Mouse (Mus musculus): ENCODE measurements around the gene Fcgr3.
"Not testable (repeated sequence)": the region's sequence is repeated elsewhere in the genome, so short reads cannot be mapped to it uniquely, and the experiment has no call there.

Gene Fcgr3

GRCm38 (mm10) chr1:171081512-171082231 lies 16.9 kb upstream of the Fcgr3 start:
- not testable (repeated sequence) for DNase-seq

DNA sequence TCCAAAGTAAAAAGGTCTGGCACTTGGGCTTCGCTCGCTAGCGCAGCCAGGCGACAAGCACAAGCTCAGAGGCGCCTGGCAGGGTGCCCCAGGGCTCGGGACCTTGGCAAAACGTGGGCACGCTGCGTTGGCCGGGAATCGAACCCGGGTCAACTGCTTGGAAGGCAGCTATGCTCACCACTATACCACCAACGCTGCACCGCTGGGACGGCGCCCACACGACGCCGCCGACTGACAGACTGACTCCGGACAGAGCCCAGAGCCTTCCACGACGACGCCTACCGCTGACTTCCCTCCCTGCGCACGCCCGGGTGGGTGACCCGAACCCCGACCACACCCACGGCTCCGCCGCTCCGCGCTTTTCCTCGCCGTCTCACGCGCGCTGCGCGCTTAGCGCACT lies 15.1 kb upstream of the Fcgr3 start:
- DNase-seq: not testable (repeated sequence)

GRCm38 (mm10) chr1:171079345-171079744 lies 14.6 kb upstream of the Fcgr3 start:
- DNase-seq: not testable (repeated sequence)

GRCm38 (mm10) chr1:171078419-171078818 lies 13.7 kb upstream of the Fcgr3 start:
- not testable (repeated sequence) for DNase-seq

GRCm38 (mm10) chr1:171077955-171078354 lies 13.2 kb upstream of the Fcgr3 start:
- DNase-seq: peak; percentile 62

GRCm38 (mm10) chr1:171077192-171077591 lies 12.5 kb upstream of the Fcgr3 start:
- DNase-seq: not testable (repeated sequence)

DNA sequence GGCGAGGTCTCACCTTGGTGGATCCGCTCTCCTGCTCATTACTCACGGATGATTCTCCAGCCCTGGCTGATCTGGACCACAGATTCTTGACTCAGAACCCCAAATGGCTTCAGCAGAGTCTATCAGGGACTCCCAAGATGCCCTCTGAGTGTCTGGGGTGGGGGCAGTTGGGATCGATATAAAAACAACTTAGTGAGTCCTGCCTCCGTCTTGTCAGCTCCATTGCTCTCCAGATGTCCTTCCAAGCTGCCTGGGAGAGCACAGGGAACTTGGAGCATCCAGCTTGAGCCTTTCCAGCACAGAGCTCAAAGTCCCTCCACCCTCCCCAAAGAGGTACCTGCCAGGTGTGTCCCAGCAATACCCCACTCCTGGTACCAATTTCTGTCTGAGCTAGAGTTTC lies 11.4 kb upstream of the Fcgr3 start:
- not testable (repeated sequence) for DNase-seq

DNA sequence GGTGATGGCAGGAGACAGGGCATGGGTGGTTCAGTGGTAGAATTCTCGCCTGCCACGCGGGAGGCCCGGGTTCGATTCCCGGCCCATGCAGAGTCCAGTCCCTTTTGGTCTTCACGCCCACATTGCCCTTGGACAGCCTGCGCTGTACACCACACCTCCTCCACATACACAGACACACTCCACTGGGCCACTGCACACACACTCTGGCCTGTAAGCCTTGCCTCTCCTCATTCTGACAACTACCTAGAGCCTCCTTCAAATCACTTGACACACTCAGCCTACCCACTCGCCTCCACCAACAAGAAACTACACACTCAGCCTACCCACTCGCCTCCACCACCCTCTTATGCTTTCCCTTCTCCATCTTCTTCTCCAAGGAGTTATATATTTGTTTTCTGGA lies 9.5 kb upstream of the Fcgr3 start:
- not testable (repeated sequence) for DNase-seq

- not testable (repeated sequence) for DNase-seq
Measured at GRCm38 (mm10) chr1:171072217-171072616, 7.5 kb upstream of the Fcgr3 start.

DNA sequence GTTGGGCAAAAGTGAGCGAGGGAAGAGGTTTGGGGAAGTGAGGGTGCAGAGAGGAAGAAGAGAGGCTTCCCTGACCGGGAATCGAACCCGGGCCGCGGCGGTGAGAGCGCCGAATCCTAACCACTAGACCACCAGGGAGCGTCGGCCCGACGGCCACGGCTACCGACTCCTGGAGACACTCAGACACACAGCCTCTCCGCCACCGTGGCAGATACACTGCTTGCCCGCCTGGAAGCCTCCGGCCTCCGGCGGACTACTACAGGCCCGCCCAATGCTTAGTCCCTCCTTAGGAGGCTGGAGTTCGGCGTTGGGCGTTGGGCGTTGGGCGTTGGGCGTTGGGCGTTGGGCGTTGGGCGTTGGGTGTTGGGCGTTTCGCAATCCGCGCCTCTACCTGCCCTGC lies 7.0 kb upstream of the Fcgr3 start:
- not testable (repeated sequence) for DNase-seq

DNA sequence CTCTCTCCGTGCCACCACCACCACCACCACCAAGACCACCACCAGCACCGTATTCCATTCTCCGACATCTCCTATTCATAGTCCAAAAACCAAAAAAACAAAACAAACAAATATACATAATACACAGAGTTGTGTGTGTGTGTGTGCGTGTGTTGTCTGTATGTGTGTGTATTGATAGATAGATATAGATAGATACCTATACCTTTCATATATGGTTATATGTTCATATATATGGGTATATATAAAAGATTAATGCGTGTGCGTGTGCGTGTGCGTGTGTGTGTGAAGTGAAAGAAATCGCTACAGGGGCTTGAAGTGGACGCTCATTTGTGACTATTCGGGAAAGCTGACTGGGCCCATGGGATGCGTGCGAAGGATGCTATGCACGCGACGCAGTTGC lies 6.1 kb upstream of the Fcgr3 start:
- DNase-seq: not testable (repeated sequence)

DNA sequence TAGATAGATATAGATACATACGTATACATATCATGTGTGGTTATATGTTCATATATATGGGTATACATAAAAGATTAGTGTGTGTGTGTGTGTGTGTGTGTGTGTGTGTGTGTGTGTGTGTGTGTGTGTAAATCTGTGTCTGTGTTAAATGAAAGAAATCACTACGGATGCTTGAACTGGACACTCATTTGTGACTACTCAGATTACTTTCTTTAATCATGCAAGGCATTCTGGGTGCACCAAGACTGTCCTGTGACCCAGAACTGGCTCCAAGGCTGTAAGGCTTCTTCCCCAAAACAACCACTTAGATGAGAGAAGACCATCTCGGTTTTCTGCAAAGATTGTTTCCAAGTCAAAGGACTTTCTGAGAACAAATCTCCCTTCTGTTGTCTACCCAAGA lies 4.8 kb upstream of the Fcgr3 start:
- peak; percentile 19 for DNase-seq

- DNase-seq: not testable (repeated sequence)
Measured at GRCm38 (mm10) chr1:171067928-171068327, 3.2 kb upstream of the Fcgr3 start.

- DNase-seq: not testable (repeated sequence)
Measured at GRCm38 (mm10) chr1:171066583-171066982, 1.8 kb upstream of the Fcgr3 start.

DNA sequence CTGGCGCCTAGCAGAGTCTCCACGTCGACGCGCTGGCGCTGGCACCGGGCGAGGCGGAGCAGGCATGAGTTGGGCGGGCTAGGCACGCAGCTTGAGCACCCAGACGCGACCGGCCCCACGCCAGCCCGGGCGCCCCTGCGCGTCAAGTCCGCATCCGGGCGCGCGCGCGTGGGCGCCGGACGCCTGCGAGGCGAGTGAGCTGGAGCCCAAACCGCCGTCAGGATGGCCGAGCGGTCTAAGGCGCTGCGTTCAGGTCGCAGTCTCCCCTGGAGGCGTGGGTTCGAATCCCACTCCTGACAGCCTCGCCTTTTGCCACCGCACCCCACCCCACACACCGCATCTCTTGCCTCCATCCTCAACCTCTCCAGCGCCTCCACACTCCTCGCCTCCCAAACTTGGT lies 1.0 kb upstream of the Fcgr3 start:
- DNase-seq: not testable (repeated sequence)

GRCm38 (mm10) chr1:171065243-171065587 lies 480 bp upstream of the Fcgr3 start:
- not testable (repeated sequence) for DNase-seq

DNA sequence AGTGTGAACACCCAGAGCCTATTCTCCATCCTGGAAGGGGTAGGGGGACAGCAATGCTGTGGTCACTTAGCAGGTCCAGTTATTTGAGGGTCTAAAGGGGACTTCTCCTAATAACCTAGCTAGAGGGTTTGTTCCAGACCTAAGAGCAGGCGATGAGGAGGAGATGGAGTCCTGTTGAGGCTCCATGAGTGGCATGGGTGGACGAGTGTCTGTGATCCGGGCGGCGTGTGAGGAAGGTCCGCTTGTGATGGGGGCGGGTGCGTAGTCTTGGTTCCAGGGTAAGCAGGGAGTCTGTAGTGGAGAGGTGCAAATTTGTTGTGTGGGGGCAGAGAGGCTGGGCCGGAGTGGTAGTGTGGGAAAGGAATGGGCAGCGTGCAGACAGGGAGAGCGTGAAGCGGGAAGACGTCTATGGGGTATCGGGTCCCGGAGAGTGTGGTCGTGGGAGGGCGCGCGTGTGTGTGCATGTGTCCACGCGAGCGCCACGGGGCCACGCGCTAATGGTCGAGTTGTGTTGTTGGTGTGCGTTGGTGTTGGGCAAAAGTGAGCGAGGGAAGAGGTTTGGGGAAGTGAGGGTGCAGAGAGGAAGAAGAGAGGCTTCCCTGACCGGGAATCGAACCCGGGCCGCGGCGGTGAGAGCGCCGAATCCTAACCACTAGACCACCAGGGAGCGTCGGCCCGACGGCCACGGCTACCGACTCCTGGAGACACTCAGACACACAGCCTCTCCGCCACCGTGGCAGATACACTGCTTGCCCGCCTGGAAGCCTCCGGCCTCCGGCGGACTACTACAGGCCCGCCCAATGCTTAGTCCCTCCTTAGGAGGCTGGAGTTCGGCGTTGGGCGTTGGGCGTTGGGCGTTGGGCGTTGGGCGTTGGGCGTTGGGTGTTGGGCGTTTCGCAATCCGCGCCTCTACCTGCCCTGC lies 905 bp downstream of the Fcgr3 start:
- peak; percentile 24 for DNase-seq

DNA sequence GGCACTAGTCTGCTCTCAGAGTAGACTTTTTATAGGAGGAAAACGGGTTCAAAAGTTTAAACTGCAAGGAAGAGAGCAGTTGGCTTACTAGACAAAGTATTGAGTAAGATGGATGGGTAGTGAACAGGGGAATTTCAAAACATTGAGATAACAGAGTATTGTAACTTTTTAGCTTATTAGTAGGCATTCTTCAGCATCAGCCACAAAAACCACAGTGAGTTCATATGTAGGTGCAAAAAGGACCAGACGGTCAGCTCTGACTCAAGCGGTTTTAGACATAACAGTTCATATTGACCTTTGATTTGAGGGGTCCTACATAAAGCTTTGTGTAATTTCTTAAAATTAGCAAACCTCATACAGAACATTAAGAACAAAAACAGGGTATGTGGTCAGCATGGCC lies 3.2 kb downstream of the Fcgr3 start:
- DNase-seq: no peak

- no peak for DNase-seq
Measured at GRCm38 (mm10) chr1:171060392-171060791, 4.3 kb downstream of the Fcgr3 start.

- no peak for DNase-seq
Measured at GRCm38 (mm10) chr1:171059203-171059602, 5.5 kb downstream of the Fcgr3 start.

DNA sequence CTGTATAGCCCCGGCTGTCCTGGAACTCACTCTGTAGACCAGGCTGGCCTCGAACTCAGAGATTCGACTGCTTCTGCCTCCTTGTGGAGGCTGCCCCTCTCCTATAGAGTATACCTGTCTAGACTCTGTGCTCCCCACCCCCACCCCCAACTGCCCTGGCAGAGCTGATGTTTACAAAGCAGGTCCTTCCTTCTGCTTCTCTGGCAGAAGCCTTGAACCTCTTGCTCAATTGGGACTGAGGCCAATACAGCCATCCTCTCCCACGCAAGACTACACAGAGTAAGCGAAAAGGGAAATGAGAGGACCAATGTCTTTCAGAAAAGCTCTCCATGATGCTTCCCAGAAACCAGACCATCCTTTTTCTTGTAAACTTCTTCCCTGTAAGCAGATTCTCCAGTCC lies 7.5 kb downstream of the Fcgr3 start:
- no peak for DNase-seq

GRCm38 (mm10) chr1:171053305-171053704 lies 11.4 kb downstream of the Fcgr3 start:
- DNase-seq: no peak

GRCm38 (mm10) chr1:171050774-171051173 lies 14.0 kb downstream of the Fcgr3 start:
- DNase-seq: no peak

GRCm38 (mm10) chr1:171049263-171049662 lies 15.5 kb downstream of the Fcgr3 start:
- no peak for DNase-seq

All from kidney, adult 9 months (tissue).